Mouse (Mus musculus) urinary bladder, adult 18-20 months (tissue): Measurements from ENCODE around the gene Dnajc1.
A peak's percentile ranks its signal among the peaks of the same experiment; 100 is the strongest.

Experiments used
- DNase-seq, 2 experiments: peaks; one replicate each; pipeline ENCODE4 v3.0.0; 2022; ENCODE audit warnings: low spot score in 2 of 2, mixed read lengths in 2 of 2

Gene Dnajc1

GRCm38 (mm10) chr2:18300949-18301348 is 91.7 kb downstream of the Dnajc1 start:
- no peak for DNase-seq

DNA sequence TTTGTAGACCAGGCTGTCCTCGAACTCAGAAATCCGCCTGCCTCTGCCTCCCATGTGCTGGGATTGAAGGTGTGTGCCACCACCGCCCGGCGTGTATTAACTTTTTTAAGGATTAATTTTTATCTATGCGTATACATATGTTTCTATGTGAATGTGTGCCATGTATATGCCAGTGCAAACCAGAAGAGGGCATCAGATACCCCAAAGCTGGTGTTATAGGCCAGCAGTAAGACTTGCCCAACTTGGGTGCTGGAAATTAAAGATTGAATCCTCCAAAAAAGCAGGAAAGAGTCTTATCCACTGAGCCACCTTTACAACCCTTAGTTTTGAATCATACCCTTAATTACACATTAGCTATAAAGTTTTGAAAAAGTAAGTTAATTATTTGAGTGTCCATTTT is 107.5 kb downstream of the Dnajc1 start:
- no peak for DNase-seq

DNA sequence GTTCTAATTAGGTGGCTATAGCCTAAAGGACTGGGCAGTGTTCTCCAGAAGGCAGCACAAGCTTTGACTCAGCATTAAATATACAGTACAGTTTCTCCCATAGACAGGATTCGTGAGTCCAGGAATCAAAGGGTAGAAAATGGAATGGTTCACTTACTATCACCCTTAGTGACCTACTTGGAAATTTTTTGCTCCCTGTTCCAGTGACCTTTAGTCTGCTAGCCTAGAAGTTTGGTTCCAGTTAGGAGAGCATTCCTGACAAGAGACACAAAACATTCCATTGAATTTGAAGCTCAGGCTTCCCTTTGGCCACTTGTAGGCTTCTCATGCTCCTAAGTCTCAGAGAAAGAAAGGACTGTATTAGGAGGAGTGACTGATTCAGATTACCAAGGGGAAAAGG is 126.9 kb downstream of the Dnajc1 start:
- DNase-seq: no peak

DNA sequence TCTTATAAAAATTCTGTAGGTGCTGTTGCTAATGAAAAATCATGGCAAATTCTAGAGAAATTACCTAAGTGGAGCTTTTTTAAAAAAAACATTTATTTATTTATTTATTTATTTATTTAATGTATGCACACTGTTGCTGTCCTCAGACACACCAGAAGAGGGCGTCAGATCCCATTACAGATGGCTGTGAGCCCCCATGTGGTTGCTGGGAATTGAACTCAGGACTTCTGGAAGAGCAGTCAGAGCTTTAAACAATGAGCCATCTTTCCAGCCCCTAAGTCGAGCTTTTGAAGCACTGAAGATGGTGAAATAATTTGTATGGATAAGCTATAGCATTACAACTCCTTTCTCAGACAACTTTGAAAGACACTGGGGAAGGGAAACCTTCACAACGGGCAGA is 128.1 kb downstream of the Dnajc1 start:
- no peak for DNase-seq

DNA sequence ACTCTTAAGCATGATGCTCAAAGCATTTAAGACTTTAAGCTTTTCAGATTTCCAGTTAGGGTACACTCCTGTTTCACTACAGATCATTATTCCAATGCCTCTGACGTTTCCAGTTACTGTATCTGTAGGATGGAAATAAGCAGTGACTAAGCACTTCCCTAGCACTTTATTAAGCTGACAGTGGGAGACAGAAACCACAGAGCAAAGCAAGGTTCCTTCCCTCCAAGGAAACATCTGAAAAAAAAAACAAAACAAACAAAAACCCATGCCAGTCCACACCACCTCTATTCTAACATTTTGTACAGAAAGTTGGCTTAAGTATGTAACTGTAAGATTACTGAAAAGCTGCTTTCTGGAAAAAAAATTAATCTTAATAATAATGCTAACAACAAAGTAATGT is 130.3 kb downstream of the Dnajc1 start:
- no peak for DNase-seq

DNA sequence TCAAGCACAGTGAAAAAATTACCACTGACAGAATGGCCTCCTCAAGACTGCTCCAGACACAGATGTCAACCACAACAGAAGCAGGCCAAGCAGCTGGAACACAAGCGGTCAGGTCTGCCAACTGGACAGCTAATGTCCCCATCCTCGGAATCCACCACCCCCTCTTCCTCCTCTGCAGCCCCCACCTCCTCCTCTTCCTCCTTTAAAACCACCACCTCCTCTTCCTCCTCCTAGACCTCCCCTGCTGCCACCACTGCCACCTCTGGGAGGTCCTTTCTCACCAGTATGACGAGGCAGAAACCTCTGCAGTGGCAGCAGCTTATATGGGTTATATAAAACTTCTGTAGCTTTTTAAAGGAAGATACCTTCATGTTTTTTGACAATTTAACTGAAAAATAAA is 143.4 kb downstream of the Dnajc1 start:
- DNase-seq: no peak

- DNase-seq: no peak
These were observed 157.1 kb downstream of the Dnajc1 start for GRCm38 (mm10) chr2:18235524-18235923.

GRCm38 (mm10) chr2:18232883-18233567 is 159.6 kb downstream of the Dnajc1 start:
- DNase-seq: no peak

GRCm38 (mm10) chr2:18231143-18231542 is 161.5 kb downstream of the Dnajc1 start:
- no peak for DNase-seq

DNA sequence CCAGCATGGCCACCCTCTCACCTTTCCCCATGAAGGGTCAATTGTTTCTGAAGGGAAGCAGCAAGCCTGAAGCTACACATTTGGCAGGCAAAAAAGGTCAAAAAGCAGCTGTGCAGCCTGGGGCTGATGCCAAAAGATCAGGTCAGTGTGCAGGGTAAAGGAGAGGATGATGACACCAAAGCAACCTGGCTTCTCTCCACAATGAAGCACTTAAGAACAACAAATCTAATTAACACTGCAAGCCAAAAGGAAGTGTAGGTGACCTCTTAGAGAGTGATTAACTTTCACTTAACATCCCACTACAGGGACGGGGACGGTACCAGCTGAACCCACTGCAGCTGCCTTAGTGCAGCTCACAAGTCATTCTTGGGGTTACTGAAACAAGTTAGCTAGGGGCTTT is 163.4 kb downstream of the Dnajc1 start:
- DNase-seq: no peak

DNA sequence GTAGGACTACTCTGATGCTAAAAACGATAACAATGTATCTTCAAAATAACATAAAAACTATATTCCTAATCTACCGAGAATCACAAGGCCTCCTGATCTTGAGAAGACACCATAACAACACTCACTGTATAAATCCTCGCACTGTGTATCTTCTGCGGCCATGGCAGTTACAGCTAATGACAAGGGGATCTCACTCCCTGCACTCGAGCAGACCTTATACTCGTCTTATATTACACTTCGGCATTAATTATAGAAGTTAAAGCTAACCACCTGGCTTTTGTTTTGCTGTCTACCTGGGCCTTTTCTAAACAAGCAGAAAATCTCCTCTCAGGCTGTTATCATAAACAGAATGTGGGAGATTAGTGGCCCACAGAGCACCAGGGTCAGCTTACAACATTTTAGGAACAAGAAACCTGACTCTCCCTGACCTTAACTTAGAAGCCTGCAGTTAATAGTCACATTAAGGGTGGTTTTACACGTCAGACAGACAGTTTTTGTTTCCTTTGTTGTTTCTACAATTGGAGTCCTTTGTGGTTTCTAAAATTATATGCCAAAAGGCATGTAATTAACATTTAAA is 164.1 kb downstream of the Dnajc1 start:
- no peak for DNase-seq

GRCm38 (mm10) chr2:18219569-18219968 is 173.1 kb downstream of the Dnajc1 start:
- DNase-seq: no peak

DNA sequence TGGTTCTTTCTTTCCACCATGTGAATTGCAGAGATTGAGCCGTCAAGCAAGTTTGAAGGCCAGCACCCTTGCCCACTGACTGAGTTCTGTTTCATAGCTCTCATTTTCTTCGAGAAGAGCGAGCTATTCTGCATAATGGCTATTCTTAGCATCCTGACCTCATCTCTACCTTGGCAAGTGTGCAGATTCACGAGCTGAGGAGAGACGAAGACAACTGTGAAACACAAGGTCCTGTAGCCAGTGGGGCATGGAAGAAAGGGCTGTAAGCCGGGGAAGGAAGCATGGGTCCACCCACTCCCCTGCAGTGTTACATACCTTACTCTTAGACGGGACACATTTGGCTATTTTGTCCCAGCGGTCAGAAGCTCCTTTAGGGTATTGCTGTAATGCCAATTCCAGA is 173.5 kb downstream of the Dnajc1 start:
- no peak for DNase-seq

GRCm38 (mm10) chr2:18218500-18218899 is 174.1 kb downstream of the Dnajc1 start:
- no peak for DNase-seq

DNA sequence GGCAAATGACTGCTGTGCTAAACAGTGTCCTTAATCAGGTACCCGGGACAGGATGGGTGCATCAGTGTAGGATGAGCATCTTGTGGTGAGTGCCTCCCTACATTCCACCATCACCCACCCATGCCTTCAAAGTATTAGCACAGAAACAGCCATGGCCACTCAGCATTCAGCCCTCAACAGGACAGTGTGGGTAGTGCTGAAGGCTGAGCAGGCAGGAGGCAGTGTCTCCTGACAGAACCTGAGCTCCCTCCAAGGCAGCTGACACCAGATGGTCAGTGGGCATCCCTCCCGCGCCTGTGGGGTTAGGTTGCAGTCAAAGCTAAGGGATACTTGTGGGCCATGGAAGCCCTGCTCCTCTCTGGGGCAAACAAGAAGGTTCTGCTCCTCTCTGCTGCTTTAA is 174.8 kb downstream of the Dnajc1 start:
- DNase-seq: no peak

DNA sequence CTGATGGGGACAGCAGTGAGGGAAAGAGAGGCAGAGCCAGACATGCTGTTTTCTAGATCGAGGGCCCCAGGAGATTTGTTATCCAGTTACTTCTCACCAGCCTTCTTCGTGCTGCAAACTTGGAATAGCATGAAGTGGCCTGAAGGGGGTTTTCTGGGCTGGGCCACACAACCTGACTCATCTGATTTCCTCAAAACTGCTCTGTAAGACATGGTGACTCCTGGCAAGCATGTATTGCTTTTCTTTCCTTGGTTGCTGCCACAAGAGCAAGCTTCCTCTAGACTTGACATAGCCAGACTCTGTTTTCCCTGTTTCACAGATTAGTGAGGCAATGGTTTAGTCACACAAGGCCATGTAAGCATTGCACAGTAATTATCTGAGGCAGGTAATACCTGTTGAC is 178.6 kb downstream of the Dnajc1 start:
- no peak for DNase-seq

- no peak for DNase-seq
These were observed 182.7 kb downstream of the Dnajc1 start for GRCm38 (mm10) chr2:18209948-18210347.

DNA sequence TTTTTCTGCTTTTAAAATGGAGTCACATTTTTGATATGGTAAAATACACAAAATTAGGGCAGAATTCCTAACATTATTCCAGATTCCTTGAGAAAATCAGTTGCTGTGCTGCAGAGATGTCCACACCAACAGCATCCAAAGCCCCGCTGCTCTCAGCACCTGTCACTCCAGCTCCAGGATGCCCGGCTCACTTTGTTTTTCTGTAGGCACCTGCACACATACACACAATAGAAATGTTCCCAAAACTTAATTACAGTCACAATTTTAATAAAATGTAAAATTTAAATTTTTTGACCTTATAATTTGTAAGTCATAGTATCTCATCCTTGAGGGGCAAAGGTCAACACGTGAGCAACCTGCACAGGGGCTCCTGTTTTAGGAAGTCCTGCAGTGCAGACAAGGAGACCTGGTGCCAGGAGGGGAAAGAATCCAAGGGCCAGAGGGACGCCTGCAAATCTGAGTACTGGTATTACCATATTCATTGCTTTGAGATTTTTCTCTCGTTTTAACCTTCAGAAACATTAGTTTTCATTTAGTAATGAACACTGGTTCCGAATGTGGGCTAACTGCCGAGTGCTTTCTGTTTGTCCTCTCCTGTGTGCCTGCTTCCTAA is 183.3 kb downstream of the Dnajc1 start:
- DNase-seq: no peak

DNA sequence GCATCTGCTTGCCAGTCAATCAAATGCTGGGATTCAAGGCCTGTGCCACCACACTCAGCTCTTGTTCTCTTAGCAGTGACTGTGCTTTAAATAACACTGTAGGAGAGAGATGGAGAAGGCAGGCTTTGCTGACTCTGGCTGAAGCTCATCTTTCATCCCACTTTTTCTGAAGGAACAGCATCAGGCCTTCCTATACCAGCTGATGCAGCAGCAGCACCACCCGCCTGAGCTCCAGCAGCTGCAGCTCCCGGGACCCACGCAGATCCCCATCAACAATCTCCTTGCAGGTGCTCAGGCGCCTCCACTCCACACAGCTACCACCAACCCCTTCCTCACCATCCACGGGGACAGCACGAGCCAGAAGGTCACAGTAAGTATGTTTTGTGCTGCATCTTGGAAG is 184.1 kb downstream of the Dnajc1 start:
- no peak for DNase-seq

DNA sequence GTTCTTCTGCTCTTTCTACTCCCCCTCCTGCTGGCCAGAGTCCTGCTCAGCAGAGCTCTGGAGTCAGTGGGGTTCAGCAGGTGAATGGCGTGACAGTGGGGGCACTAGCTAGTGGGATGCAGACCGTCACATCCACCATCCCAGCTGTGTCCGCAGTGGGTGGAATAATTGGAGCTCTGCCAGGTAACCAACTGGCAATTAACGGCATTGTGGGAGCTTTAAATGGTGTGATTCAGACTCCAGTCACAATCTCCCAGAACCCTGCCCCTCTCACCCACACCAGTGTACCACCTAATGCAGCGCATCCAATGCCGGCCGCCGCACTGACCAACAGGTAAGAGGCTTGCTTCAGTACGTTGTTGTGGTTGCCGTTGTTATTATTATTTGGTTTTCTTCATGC is 185.8 kb downstream of the Dnajc1 start:
- DNase-seq: no peak

- DNase-seq: peak; percentile 40 to 56
These were observed 187.5 kb downstream of the Dnajc1 start for GRCm38 (mm10) chr2:18205118-18205517.

DNA sequence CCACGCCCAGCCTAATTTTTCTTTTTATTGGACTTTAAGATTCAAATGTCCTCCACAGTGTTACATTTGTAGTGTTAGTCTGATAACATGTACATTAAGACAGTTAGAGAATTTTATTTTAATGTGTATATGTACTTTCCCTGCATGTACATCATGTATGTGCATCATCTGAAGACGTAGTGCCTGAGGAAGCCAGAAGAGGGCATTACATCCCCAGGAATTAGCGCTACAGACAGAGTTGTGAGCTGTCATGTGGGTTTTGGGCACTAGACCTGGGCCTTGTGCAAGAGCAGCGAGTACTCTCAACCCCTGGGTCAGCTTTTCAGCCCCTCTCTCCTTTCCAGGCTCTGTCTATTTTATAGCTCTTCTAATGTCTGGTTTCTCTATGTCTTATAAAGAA is 189.7 kb downstream of the Dnajc1 start:
- no peak for DNase-seq

DNA sequence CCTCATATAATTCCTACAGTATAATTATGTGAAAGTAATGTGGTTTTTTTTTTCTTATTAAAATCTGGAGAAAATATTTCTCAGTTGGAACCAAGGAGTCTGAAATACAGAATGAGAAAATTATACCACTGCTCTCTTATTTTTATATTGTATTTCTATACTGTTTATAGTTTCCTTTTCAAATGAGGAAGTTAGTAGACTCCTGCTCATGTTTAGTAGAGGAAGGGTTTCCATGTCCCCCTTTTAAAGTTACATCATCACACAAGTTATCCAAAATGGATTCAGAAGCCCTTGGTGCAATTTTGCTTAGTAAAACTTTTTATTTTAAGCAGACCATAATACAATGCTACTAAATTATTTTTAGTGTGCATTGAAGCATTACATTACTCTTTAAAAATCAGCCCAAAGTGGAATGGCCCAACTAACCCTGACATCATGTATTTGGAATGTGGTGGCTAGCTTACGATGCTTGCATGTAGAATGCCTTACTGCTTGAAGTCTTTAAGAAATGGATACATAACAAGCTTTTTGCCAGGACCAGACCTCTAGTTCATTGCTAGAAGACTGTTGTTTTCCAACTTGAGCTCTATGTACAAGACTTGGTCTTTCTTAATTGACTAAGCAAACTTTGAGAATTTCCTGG is 190.7 kb downstream of the Dnajc1 start:
- DNase-seq: no peak
